Mouse (Mus musculus) E14TG2a.4 (cell line): ENCODE measurements at regions not wholly inside any gene's neighbourhood (a gene's known extent, or its start where the extent isn't known, plus 50 kb on each side); places are given as distances from the start of the nearest gene placed in this dataset.

ENCODE experiments used
- CTCF ChIP-seq: conservative IDR thresholded peaks from 2 replicates; pipeline ENCODE4 v1.5.1; 2014; ENCODE audit warnings: low read length
- NANOG ChIP-seq: IDR thresholded peaks from 2 replicates; pipeline ENCODE4 v1.6.1; 2014; ENCODE audit warnings: borderline replicate concordance, low read length, mixed read lengths
- POU5F1 ChIP-seq: IDR thresholded peaks from 2 replicates; pipeline ENCODE4 v1.6.1; 2014; ENCODE audit warnings: low read length, borderline replicate concordance

DNA sequence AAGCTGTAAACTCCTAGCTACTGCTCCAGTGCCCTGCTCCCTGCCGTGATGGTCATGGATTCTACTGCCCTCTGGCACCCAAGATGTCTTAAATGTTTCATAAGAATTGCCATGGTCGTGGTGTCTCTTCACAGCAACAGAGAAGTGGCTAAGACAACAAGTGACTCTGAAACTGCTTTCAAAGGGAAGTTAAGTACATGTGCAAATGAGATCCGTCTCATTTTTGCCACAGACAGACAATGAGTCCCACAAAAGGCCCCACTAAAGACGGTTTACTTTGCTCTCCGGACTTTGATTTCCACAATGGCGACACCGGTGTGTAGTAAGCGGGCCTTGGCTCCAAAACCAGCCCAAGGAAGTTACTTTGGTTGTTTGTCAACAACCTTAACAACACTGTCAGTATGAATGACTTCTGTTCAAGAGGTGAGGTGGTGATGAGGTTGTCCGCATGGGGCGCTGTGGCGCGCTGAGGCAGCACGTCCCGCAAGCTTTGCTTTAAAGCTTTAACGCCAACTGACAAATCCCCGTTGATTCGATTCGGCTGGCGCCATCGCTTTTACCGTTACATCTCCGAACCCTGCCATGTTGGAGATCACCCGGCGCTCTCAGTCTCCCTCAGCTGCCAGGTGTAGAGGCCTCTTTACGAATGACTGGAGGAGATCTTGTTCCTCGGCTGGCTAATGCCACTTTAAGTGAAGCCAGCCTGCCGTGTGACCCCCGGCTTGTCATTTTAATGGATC lies 153.3 kb downstream of the B3glct start:
- peak; percentile 62 for TF ChIP-seq CTCF
- TF ChIP-seq POU5F1 = no peak
- no peak for TF ChIP-seq NANOG
